Mouse (Mus musculus): ENCODE measurements around the gene Itgam. TPM values are rescaled to one million over a fixed set of nuclear protein-coding genes. Genes with fewer than 3 reads are reported as not detected.
A peak's percentile ranks its signal among the peaks of the same experiment; 100 is the strongest.

The Itgam gene
- polyA plus RNA-seq, 1 experiment = 3.3 TPM

DNA sequence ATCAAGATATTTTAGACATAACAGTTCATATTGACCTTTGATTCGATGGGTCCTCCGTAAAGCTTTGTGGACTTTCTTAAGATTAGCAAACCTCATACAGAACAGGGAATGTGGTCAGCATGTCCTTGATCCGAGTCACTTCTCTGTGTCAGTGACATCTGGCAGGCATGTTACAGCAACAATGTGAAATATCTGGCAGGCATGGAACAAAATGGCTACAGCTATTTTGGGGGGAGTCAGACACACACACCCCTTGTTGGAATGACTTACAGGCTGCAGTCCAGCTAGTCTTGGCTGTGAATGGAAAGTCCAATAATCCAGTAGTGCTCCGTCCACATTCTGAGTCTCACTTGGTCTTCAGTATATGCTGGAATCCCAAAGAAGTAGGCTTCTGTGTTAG, 38.9 kb upstream of the Itgam start:
- no peaks in the 10 kb centered on the region for H3K36me3 ChIP-seq (ENCODE audit: control insufficient read depth, insufficient read depth, low read length)
- no peak for TF ChIP-seq POLR2A (IDR thresholded peaks at IDR 0.05; ENCODE audit: low read depth, low read length)
- TF ChIP-seq CTCF (IDR thresholded peaks at IDR 0.05; ENCODE audit: extremely low read depth, insufficient read length, insufficient replicate concordance, low read depth, low read length) = no peak
- 87% methylated on average over 4 of the region's 4 CpGs for WGBS

DNA sequence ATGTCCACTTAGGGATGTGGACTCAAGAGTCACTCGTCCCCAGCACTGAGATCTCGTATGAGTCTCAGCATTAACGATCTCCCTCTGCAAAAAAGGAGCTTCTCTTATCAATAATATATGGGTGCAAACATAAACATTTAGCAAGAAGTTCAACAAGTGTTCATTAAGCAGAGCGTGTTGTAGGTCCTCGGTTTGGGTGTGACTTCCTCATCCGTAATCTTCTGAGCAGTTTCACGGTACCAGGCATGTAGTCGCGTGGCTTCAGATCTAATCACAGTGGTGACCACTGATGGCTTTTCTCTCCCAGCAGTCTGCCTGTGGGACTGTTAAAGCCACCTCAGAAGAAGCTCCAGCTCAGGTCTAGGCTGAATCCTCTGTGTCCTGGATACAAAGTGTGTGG, 38.1 kb upstream of the Itgam start:
- no peak overlapping the region for H3K4me3 ChIP-seq (ENCODE audit: low read depth, low read length)
- no peaks in the 10 kb centered on the region for H3K4me1 ChIP-seq (ENCODE audit: control insufficient read depth, insufficient read depth, insufficient read length, low read length)
- no peaks in the 10 kb centered on the region for H3K36me3 ChIP-seq (ENCODE audit: control insufficient read depth, insufficient read depth, low read length)
- WGBS = 84% methylated on average over 9 of the region's 9 CpGs
- TF ChIP-seq CTCF (IDR thresholded peaks at IDR 0.05; ENCODE audit: extremely low read depth, insufficient read length, insufficient replicate concordance, low read depth, low read length) (no peak), POLR2A (IDR thresholded peaks at IDR 0.05; ENCODE audit: low read depth, low read length) (no peak)
- no peaks in the 10 kb centered on the region for H3K27me3 ChIP-seq (ENCODE audit: control insufficient read depth, insufficient read depth, low read length)
- H3K27ac ChIP-seq (ENCODE audit: insufficient read depth, low read depth, low read length) = no peak overlapping the region

More for the DNA sequence above, 38.9 kb upstream of the Itgam start:
- no peak overlapping the region for H3K27ac ChIP-seq (ENCODE audit: insufficient read depth, low read depth, low read length)
- peaks cover 3% of the 10 kb centered on the region; the same call in 1 of the 2 replicates for H3K4me1 ChIP-seq (ENCODE audit: control insufficient read depth, insufficient read depth, insufficient read length, low read length)
- no peaks in the 10 kb centered on the region for H3K27me3 ChIP-seq (ENCODE audit: control insufficient read depth, insufficient read depth, low read length)
- no peak overlapping the region for H3K4me3 ChIP-seq (ENCODE audit: low read depth, low read length)

DNA sequence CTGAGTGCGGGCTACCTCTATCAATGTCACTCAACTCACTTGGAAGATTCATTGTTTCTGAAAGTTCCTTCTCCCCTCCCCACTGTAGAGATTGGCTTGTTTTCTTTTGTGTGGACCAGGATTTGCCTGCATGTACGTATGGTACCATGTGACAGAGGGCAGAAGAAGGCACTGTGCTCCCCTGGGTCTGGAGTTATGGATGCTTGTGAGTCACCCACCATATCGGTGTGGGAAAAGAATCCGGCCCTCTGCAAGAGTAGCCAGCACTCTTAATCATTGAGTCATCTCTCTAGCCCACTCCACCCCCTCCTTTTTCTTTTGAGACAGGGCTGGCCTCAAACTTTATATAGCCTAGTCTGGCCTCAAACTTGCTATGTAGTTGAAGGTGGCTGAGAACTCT, 37.5 kb upstream of the Itgam start:
- H3K4me1 ChIP-seq (ENCODE audit: control insufficient read depth, insufficient read depth, insufficient read length, low read length) = peaks cover 3% of the 10 kb centered on the region; the same call in 1 of the 2 replicates
- H3K36me3 ChIP-seq (ENCODE audit: control insufficient read depth, insufficient read depth, low read length) = no peaks in the 10 kb centered on the region
- TF ChIP-seq CTCF (IDR thresholded peaks at IDR 0.05; ENCODE audit: extremely low read depth, insufficient read length, insufficient replicate concordance, low read depth, low read length) = no peak
- no peak for TF ChIP-seq POLR2A (IDR thresholded peaks at IDR 0.05; ENCODE audit: low read depth, low read length)
- no peak overlapping the region for H3K27ac ChIP-seq (ENCODE audit: insufficient read depth, low read depth, low read length)
- H3K4me3 ChIP-seq (ENCODE audit: low read depth, low read length) = no peak overlapping the region
- no peaks in the 10 kb centered on the region for H3K27me3 ChIP-seq (ENCODE audit: control insufficient read depth, insufficient read depth, low read length)
- 81% methylated on average over 4 of the region's 4 CpGs for WGBS

DNA sequence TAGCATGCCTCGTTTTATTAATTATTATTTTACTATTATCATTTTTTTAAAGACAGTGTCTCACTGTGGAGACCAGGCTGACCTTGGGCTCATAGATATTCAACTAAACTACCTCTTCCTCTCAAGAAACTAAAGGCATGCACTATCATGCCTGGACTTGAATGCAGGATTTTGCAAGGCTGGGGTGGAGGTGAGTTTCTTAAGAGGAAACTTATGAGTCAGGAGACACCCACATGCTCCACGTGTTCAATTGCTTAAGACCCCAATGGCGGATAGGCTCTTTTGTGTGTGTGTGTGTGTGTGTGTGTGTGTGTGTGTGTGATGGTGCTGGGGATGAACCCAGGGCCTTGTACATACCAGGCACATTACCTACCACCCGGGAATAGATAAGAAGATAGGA, 37.1 kb upstream of the Itgam start:
- Histone ChIP-seq H3K4me3 (ENCODE audit: low read depth, low read length) (no peak overlapping the region), H3K36me3 (ENCODE audit: control insufficient read depth, insufficient read depth, low read length) (no peaks in the 10 kb centered on the region), H3K4me1 (ENCODE audit: control insufficient read depth, insufficient read depth, insufficient read length, low read length) (peaks cover 3% of the 10 kb centered on the region; the same call in 1 of the 2 replicates), H3K27me3 (ENCODE audit: control insufficient read depth, insufficient read depth, low read length) (no peaks in the 10 kb centered on the region), H3K27ac (ENCODE audit: insufficient read depth, low read depth, low read length) (no peak overlapping the region)
- 77% methylated on average over 4 of the region's 4 CpGs for WGBS
- no peak for TF ChIP-seq CTCF (IDR thresholded peaks at IDR 0.05; ENCODE audit: extremely low read depth, insufficient read length, insufficient replicate concordance, low read depth, low read length)
- no peak for TF ChIP-seq POLR2A (IDR thresholded peaks at IDR 0.05; ENCODE audit: low read depth, low read length)

DNA sequence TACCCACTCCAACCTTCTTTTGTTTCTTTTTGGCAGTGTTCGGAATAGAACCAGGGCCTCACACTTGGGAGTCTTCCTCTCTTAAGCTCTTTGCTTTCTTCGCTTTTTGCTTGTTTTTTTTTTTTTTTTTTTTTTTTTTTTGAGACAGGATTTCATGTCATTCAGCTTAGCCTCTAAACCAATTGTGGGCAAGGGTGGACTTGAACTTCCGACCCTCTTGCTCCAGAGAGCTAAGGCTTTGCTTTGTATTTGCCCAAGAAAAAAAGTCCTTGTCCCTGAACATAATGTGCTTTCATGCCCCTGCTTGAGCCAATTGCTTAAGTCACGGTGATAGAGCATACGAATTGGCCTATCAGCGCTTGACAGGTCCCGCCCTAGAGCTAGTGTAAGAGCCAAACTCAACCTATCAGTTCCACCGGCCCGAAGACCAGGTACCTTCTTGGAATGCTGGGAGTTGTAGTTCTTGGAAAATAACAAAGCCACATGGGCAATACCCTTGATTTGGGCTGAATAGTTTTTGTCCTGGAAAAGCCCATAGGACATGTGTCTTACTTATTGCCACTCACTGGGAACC, 30.9 kb upstream of the Itgam start:
- peaks cover 18% of the 10 kb centered on the region; the same call in 1 of the 2 replicates for H3K4me1 ChIP-seq (ENCODE audit: control insufficient read depth, insufficient read depth, insufficient read length, low read length)
- H3K27me3 ChIP-seq (ENCODE audit: control insufficient read depth, insufficient read depth, low read length) = no peaks in the 10 kb centered on the region
- no peaks in the 10 kb centered on the region for H3K36me3 ChIP-seq (ENCODE audit: control insufficient read depth, insufficient read depth, low read length)
- TF ChIP-seq CTCF (IDR thresholded peaks at IDR 0.05; ENCODE audit: extremely low read depth, insufficient read length, insufficient replicate concordance, low read depth, low read length) = no peak
- TF ChIP-seq POLR2A (IDR thresholded peaks at IDR 0.05; ENCODE audit: low read depth, low read length) = no peak
- peak overlapping the region; percentile 100 for H3K27ac ChIP-seq (ENCODE audit: insufficient read depth, low read depth, low read length)
- 28% methylated on average over 9 of the region's 9 CpGs for WGBS
- no peak overlapping the region for H3K4me3 ChIP-seq (ENCODE audit: low read depth, low read length)

DNA sequence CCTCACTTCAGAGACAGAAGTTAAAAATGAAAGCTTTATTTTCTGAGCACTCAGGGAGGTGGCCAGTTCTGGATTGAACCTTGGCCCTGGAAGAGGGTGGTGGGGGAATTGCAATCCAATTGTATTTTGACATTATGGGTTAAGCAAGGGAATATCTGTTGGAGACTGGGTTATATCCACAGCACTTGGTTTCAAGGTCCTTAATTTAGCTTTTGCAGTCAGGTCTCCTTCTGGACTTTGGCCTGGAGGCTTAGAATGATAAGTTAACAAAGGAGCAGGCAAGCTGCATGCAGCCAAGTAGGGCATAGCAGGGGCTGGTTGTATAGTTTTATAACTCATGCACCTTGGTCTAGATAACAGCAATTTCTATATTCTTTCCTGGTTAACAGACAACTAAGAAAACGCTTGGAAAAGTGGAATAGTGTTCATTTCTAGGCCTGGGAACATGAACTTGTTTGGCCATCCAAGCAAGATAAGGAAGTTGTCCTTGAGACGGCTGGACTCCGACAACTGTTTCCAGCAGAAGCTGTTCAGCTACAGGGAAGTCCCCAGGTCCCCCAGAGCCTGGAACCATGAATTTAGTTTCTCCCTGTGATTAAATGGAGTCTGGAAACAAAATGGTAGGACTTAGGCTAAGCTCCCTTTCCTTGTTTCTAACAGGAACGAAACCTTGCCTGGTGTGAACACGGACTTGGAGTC, 30.0 kb upstream of the Itgam start:
- peaks cover 18% of the 10 kb centered on the region; the same call in 1 of the 2 replicates for H3K4me1 ChIP-seq (ENCODE audit: control insufficient read depth, insufficient read depth, insufficient read length, low read length)
- peak overlapping the region; percentile 100 for H3K27ac ChIP-seq (ENCODE audit: insufficient read depth, low read depth, low read length)
- H3K27me3 ChIP-seq (ENCODE audit: control insufficient read depth, insufficient read depth, low read length) = no peaks in the 10 kb centered on the region
- H3K4me3 ChIP-seq (ENCODE audit: low read depth, low read length) = peak overlapping the region; percentile 34; the same call in 1 of the 2 replicates
- 20% methylated on average over 5 of the region's 5 CpGs for WGBS
- H3K36me3 ChIP-seq (ENCODE audit: control insufficient read depth, insufficient read depth, low read length) = no peaks in the 10 kb centered on the region
- TF ChIP-seq POLR2A (IDR thresholded peaks at IDR 0.05; ENCODE audit: low read depth, low read length) (no peak), CTCF (IDR thresholded peaks at IDR 0.05; ENCODE audit: extremely low read depth, insufficient read length, insufficient replicate concordance, low read depth, low read length) (no peak)

DNA sequence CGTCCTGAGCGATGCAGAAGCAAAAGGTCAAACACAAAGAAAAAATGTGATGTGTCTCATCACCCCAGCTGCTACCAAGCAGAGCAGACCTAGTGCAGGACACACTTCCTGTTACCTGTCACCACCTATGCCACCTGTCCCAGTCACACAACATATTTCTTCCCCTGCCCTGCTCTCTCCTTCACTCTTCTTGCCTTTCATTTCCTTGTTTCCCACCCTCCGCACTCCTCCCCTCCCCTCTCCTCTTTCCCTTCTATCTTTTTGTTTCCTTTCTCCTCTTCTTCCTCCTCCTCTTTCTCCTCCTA, 29.5 kb upstream of the Itgam start:
- H3K4me3 ChIP-seq (ENCODE audit: low read depth, low read length) = no peak overlapping the region
- peaks cover 18% of the 10 kb centered on the region; the same call in 1 of the 2 replicates for H3K4me1 ChIP-seq (ENCODE audit: control insufficient read depth, insufficient read depth, insufficient read length, low read length)
- 29% methylated on average over 3 of the region's 3 CpGs for WGBS
- H3K27me3 ChIP-seq (ENCODE audit: control insufficient read depth, insufficient read depth, low read length) = no peaks in the 10 kb centered on the region
- H3K27ac ChIP-seq (ENCODE audit: insufficient read depth, low read depth, low read length) = peak overlapping the region; percentile 99
- no peaks in the 10 kb centered on the region for H3K36me3 ChIP-seq (ENCODE audit: control insufficient read depth, insufficient read depth, low read length)
- TF ChIP-seq POLR2A (IDR thresholded peaks at IDR 0.05; ENCODE audit: low read depth, low read length) (no peak), CTCF (IDR thresholded peaks at IDR 0.05; ENCODE audit: extremely low read depth, insufficient read length, insufficient replicate concordance, low read depth, low read length) (no peak)

Measured in small intestine, adult 2 months (tissue).